Mouse (Mus musculus): ENCODE results near the gene Yipf4.

GRCm38 (mm10) chr17:74527729-74528607, 38.7 kb downstream of the Yipf4 start, which contains the start of gene Birc6:
- 0 out of 2 replicates have a peak, but pooled peaks have one; percentile 11 for TF ChIP-seq CTCF (IDR thresholded peaks at IDR 0.05; ENCODE audit: low read depth)
- TF ChIP-seq EP300 (IDR thresholded peaks at IDR 0.05; ENCODE audit: low read depth) = peak; percentile 38; the same call in 1 of the 2 replicates

All from liver, postnatal 0 days (tissue).